Mouse (Mus musculus) granulocyte monocyte progenitor cell, adult 5-6 weeks (primary cell): ENCODE results near the gene Slc17a1. TPM values are rescaled to one million over a fixed set of nuclear protein-coding genes. Genes with fewer than 3 reads are reported as not detected.

Experiments used
- ATAC-seq: replicated peaks from 2 replicates; pipeline ENCODE4 v1.8.0; 2016; ENCODE audit warnings: mild to moderate bottlenecking, moderate TSS enrichment, inconsistent platforms; ENCODE audit not compliant: poor library complexity, severe bottlenecking
- total RNA-seq, 2 experiments: library from RNA; stranded (forward) in 1 of 2; stranded (reverse) in 1 of 2; fragments of 200-712, 200-1000 nt in 1 of 2; fragments of >200 nt in 1 of 2; fragmentation: Nextera tagmentation in 1 of 2; gene quantifications; 2 replicates each; pipeline ENCODE4 v1.2.3; 2014 to 2017

The Slc17a1 gene
- total RNA-seq, 2 experiments from 2014 or later = not detected

DNA sequence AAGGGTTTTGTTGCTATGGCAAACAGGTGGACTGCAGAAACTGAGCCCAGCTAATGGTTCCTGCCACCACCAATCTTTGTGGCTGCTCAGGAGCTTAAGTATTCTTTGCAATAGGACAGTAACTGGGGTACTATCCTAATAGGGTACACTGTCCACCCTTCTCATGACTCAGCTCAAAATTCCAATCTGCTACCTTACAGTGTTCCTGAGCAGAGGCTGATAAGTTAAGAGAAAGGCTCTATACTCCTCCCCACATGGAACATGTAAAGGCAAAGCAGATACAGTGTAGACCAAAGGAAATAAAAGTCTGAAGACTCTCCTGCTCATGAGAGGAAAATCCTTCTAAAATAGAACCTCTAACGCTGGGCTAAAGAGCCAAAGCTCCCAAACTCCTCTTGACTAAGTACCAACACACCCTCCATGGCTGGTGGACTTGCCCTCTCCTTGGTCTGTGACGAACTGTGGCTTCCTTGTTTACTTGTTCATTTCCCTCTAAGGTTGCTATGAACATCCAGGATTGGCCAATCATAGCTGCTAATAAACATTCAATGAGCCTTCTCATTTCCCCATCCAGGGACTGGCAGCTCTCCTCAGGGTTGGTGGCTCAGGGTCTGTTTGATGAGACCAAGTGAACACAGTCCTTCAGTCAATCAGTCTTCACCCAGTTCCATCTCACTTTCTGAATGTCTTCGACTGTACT lies 19.6 kb downstream of the Slc17a1 start:
- peak; percentile 73 for ATAC-seq

- no peak for ATAC-seq
These were observed 21.6 kb downstream of the Slc17a1 start for GRCm38 (mm10) chr13:23889011-23889605.

DNA sequence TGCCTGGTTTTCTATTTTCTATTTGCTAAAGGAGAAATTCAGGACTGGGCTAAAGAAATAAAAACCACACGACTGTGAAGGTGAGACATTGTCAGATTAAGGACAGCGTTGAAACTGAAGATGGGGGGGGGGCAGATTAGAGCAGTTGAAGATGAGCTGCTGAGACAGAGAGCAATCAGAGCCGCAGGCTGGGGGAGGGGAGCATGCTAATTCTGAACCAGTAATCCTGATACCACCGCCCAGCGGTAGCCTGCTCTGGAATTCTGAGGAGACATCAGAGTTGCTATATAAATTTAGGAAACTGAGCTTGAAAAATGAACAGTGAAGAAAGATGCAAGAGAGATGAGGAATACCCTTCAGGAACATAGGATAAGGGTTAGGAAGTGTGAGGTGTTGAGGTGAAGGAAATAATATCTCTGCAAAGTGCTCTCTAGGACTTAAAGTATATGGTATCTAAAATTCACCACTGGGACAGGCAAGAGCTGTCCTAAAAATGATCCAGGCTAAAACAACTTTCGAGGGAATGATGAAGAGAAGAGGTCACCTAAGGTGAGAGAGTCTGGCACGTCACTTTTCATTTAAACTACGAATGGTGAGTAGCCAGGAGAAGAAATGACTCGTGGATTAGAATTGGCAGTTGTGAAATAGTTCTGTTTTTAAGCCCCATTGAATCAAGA lies 25.2 kb downstream of the Slc17a1 start:
- no peak for ATAC-seq

GRCm38 (mm10) chr13:23893269-23893593 lies 25.7 kb downstream of the Slc17a1 start:
- no peak for ATAC-seq

DNA sequence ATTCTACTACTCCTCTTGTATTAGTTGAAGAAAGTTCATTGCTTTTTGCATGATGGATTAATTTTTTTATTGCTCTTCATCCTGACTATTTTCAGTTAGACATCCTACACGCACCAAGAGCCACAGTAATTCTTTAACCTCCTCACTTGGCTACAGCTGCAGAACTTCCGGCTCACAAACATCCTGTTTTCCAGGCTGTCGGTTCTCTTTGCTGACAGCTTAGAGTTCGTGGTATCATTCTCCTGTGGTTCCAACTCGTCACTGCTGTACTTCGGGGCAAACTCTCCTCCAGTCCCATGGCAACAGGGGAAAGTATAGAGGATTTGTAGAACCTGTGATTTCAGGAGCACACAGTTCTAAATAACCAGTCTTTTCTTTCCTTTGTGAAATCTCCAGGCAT lies 30.7 kb downstream of the Slc17a1 start:
- ATAC-seq = peak; percentile 50

GRCm38 (mm10) chr13:23906906-23907305 lies 39.4 kb downstream of the Slc17a1 start:
- no peak for ATAC-seq

DNA sequence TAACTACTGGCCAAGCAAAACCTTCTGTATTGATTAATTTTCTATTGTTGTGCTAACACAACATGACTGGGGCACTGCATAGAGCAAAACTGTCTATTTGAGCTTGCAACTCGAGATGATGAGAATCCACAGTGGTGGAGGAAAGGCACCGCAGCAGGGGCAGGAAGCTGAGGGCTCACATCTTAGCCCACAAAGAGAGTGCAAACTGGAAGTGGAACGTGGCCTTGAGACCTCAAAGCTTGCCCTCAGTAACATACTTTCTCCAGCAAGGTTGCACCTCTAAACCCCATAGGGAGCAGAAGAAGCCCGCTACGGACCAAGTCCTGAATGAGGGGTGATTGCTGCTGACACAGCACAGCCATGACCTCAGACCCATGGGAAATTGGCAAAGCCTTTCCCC lies 42.6 kb downstream of the Slc17a1 start:
- 0 out of 2 replicates have a peak, but pooled peaks have one; percentile 8 for ATAC-seq

GRCm38 (mm10) chr13:23911335-23911734 lies 43.8 kb downstream of the Slc17a1 start:
- peak; percentile 90 for ATAC-seq

- peak; percentile 62 for ATAC-seq
These were observed 46.3 kb downstream of the Slc17a1 start for GRCm38 (mm10) chr13:23913791-23914306.

DNA sequence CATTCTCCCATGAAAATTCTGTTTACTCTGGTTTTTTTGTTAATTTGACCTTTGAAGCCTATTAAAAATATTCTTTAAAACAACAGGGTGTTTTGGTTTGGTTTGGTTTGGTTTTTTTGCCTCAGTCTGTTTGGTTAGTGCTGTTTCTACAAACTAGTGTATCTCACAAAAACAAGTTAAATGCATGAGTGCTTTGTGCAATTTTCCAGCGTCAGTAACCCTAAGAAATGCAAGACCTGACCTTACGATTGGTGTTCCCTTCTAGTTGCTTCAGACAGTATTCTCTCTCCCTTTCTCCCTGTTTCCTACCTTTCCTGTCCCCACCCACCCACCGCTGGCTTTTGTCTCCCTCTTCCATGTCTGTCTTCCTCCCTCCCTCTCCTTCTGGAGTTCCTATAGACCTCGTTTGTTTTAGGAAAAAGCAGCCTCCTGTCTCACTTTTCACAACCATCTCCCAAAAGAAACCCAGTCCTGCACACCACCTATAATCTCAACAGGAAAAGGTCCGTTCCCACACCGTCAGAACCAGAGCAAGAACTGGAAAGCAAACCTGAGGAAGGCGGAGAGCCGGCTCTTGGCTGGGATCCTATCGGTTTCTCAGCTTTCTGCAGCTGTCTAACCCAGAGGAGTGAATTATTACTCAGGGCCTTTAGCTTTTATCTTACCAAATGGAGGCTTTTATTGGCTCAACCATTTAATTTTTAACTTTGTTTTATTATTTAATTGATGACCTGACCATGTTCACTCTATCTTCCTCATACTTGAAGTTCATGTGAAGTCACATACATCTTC lies 47.0 kb downstream of the Slc17a1 start, which contains the start of gene Slc17a4:
Gene Slc17a4 (minus strand): TSS at position 634 of the 792 bp plus-strand sequence.
- no peak for ATAC-seq

GRCm38 (mm10) chr13:23916132-23916531 lies 48.6 kb downstream of the Slc17a1 start:
- ATAC-seq = no peak

- no peak for ATAC-seq
These were observed 50.1 kb downstream of the Slc17a1 start for GRCm38 (mm10) chr13:23917674-23918073.

DNA sequence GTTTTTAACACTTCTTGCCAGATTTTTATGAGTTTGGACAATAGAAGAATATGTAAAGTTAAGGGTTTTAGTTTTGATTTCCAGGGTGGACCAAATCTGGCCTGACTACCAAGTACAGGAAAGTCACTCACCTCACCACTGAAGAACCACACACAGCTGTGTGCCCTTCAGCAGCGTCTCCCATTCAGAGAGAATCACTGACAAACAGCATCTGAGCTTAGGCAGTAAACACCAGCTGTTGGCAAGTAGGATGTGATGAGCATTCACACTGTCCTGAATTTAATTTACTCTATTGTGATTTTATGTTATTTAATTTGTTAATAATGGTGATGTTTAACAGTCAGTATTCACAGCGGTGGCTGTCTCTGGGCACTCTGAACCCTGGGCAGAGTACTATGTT lies 58.2 kb downstream of the Slc17a1 start:
- ATAC-seq = no peak

DNA sequence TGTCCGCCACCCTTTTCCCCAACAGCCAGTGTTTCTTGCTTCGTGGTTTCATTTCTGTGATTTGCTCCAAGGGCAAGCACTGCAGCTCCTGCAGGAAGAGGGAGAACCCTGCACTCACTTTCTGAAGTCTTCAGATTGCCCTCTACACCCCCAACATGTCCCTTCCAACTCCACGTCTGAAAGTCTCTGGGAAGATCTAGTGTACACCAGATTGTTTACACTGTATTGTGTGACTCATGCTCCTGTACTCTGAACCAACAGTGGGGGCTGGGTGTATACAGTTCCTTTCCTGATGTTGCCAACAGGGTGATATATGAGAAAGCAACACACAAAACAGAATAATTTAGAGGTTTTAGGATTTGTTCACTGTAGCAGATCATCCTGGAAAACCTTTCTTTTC lies 61.1 kb downstream of the Slc17a1 start:
- no peak for ATAC-seq

DNA sequence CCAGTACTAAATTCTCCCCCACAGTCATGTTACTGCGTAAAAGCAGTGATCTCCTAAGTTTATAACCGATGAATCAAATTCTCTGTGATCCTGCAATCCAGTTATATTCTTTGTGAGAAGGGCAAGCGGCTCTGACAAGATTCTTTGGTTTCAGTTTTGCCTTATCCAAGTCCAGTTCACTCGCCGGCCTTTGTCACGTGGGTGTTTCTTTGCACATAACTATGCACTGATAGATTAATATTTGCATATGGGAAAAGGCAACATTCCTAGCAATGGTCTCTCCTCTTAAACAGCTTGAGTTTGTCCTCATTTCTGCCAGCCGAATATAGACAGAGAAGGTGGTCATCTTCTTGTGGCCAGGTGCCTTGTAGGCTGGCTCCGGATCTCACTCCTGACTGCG lies 62.9 kb downstream of the Slc17a1 start:
- no peak for ATAC-seq

DNA sequence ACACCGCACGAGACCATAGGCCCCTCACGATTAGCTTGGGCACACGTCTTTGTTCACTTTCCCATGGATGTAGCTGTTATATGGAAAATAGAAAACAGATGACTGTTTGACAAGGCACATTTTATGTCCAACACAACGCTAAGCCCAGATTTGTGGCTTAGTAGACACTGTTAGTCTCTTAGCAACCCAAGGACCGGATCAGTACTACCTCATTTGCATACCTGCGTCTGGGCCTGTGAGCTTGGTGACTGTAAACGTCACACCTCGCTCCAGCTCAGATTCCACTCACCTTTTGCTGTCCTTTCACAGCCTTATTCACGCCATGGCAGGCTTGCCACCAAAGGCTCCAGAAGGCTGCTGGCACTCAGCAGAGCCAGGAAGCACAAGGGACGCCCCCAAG lies 63.4 kb downstream of the Slc17a1 start:
- no peak for ATAC-seq

DNA sequence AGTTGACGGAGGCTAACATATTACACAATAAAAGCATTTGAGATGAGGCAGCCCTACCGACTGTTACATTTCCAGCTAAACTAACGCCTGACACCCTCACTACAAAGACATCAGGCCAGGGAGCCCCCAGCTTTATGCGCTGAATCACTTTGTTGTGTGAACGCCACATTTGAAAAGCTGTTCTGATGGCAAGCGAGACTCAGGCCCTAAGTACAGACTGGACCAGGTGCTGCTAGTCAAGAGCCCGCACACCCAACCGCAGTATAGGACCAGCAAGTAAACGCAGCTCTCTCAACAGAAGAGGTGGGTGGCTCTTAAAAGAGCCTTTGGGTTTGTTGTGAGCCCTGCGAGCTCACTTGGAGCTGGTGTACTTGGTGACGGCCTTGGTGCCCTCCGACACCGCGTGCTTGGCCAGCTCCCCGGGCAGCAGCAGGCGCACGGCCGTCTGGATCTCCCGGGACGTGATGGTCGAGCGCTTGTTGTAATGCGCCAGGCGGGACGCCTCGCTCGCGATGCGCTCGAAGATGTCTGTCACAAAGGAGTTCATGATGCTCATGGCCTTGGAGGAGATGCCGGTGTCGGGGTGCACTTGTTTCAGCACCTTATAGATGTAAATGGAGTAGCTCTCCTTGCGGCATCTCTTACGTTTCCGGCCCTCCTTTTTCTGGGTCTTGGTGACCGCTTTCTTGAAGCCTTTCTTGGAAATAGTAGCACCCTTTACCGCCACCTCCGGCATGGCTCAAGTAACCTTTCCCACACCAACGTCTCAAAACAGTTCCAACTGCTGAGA lies 66.1 kb downstream of the Slc17a1 start, which contains the start of gene Hist1h2ba:
Gene Hist1h2ba (minus strand): TSS at position 736 of the 790 bp plus-strand sequence.
- ATAC-seq = no peak

DNA sequence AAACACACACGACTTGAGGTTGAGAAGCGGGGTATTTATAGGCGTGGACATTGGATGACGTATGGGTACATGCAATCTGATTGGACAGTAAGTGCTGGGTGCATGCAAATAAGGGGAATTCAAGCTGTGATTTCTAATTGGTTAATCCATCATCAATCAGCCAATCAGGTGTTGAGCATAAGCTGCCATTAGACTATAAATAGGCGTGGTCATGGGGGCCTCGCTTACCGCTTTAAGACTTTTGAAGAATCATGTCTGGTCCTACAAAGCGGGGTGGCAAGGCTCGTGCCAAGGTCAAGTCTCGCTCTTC lies 66.6 kb downstream of the Slc17a1 start, which contains the start of gene Hist1h2aa:
Gene Hist1h2aa (plus strand): TSS at position 252 of the 310 bp plus-strand sequence.
- ATAC-seq = no peak

- ATAC-seq = no peak
These were observed 71.1 kb downstream of the Slc17a1 start for GRCm38 (mm10) chr13:23938699-23939098.

DNA sequence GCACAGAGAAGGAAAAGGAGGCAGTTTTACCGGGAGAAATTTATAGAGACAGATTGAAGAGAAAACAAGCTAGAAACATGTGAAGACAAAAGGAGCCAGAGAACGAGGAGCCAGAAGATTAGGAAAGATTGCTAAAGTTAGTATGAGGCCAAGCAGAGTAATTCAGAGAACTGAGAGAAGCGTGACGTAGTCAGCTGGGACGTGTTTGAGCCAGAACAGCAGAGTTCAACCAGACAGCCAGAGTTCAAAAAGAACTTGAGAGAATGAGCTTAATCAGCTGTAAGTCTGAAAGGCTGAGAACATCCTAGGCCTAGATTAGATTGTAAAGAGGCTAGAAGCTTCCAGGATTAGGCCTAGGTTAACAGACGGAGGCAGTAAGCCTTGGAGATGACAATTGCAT lies 72.7 kb downstream of the Slc17a1 start:
- no peak for ATAC-seq
